Mouse (Mus musculus): ENCODE data around the gene Abcb9.

- no peak for TF ChIP-seq CTCF (IDR thresholded peaks at IDR 0.05; ENCODE audit: low read depth)
- TF ChIP-seq EP300 (IDR thresholded peaks at IDR 0.05; ENCODE audit: low read depth) = no peak
Observed at GRCm38 (mm10) chr5:124114276-124115025, 18.9 kb upstream of the Abcb9 start.
